Mouse (Mus musculus): ENCODE data around the gene Kmt2e. TPM values are rescaled to one million over a fixed set of nuclear protein-coding genes. Genes with fewer than 3 reads are reported as not detected.

Kmt2e gene
- polyA plus RNA-seq, 1 experiment from 2014 or later, result 152 TPM

DNA sequence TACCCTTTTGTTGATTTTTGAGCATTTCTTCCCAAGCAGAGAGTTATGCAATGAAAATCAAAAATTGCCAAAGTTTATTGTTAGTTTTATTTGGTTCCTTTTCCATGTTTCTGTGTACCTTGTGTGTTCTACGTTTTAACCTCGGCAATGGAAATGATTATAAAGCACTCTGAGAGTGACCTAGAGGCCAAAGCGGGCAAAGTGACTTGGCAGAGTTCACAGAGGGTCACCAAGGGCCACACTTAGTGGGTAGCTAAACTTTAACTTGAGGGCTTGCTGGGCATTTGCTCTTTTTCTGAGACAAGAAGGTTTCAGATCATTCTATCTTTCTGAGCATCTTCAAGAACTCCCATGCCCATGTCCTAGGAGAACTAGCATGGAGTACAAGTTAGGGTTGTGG is 37.5 kb upstream of the Kmt2e start:
- H3K4me2 ChIP-seq (replicated peaks), result no peak overlapping the region
- no peaks in the 10 kb centered on the region for H3K27me3 ChIP-seq
- H3K4me3 ChIP-seq, result no peak overlapping the region
- no peak overlapping the region for H3K27ac ChIP-seq
- no peaks in the 10 kb centered on the region for H3K9me3 ChIP-seq (replicated peaks)
- peaks cover 23% of the 10 kb centered on the region for H3K36me3 ChIP-seq
- WGBS, result 85% methylated on average over 3 of the region's 3 CpGs
- H3K4me1 ChIP-seq, result no peaks in the 10 kb centered on the region
- no peak for ATAC-seq (ENCODE audit: low FRiP score)
- H3K9ac ChIP-seq, result no peak overlapping the region

DNA sequence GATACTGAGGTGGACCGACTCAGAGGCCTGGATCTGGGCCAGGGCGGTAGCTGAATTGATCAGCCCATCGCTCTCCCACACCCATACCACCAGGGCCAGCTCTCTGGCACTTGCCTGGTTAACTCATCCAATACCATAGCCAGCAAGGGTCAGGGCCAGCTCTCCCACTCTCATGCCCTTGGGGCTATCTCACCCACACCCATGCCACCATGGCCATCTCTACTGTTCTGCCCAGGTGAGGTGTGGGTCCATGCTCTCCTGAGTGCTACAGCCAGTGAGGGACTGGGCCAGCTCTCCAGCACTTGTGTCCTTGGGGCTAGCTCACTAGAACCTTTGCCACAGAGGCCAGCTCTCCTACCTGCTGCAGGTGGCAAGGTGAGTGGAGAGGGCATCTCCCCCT is 34.1 kb upstream of the Kmt2e start:
- no peak overlapping the region for H3K4me3 ChIP-seq
- no peak overlapping the region for H3K9ac ChIP-seq
- H3K4me2 ChIP-seq (replicated peaks), result no peak overlapping the region
- no peaks in the 10 kb centered on the region for H3K27me3 ChIP-seq
- no peaks in the 10 kb centered on the region for H3K9me3 ChIP-seq (replicated peaks)
- H3K4me1 ChIP-seq, result no peaks in the 10 kb centered on the region
- WGBS, result 96% methylated on average over 3 of the region's 3 CpGs
- ATAC-seq (ENCODE audit: low FRiP score), result 0 out of 2 replicates have a peak, but pooled peaks have one; percentile 41
- no peak overlapping the region for H3K27ac ChIP-seq
- H3K36me3 ChIP-seq, result peaks cover 29% of the 10 kb centered on the region

DNA sequence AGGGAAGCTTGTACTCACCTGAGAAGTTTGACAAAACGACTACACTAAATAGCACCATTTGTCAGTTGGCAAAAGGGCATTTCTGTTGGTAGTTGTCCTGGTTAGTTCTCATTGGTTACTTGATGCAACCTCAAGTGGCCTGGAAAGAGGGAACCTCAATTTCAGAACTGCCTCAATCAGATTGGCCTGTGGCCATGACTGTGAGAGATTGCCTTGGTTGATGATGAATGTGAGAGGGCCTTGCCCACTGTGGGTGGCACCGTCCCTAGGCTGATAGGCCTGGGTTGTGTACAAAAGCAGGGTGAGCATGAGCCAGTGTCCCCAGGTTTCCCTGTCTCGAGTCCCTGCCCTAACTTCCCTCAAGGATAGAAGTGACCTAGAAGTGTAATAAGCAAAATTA is 33.4 kb upstream of the Kmt2e start:
- 91% methylated on average over 3 of the region's 3 CpGs for WGBS
- Histone ChIP-seq H3K36me3 (peaks cover 29% of the 10 kb centered on the region), H3K9ac (no peak overlapping the region), H3K27me3 (no peaks in the 10 kb centered on the region), H3K9me3 (replicated peaks) (no peaks in the 10 kb centered on the region), H3K27ac (no peak overlapping the region), H3K4me2 (replicated peaks) (no peak overlapping the region), H3K4me3 (no peak overlapping the region), H3K4me1 (no peaks in the 10 kb centered on the region)
- no peak for ATAC-seq (ENCODE audit: low FRiP score)

DNA sequence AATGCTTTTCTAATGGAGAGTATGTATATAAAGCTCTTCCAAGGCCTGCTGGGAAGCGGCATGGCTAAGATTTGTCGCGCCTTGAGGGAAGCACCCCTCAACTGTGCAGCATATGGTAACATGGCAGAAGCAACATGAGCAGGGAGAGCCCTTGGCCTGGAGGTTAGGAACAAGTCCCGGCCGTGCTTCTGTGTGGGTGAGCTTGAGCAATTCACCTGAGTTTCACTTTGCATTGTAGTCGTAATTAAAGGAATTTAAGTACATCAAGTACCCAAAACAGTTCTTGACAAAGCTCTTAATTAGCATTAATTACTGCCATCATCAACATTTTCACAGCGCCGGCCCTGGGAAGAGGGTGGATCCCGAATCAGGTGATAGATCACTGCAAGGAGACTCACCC is 32.9 kb upstream of the Kmt2e start:
- Histone ChIP-seq H3K4me2 (replicated peaks) (no peak overlapping the region), H3K9me3 (replicated peaks) (no peaks in the 10 kb centered on the region), H3K27ac (no peak overlapping the region), H3K4me3 (no peak overlapping the region), H3K36me3 (peaks cover 29% of the 10 kb centered on the region), H3K27me3 (no peaks in the 10 kb centered on the region), H3K9ac (no peak overlapping the region), H3K4me1 (no peaks in the 10 kb centered on the region)
- WGBS, result 77% methylated on average over 9 of the region's 9 CpGs
- no peak for ATAC-seq (ENCODE audit: low FRiP score)

DNA sequence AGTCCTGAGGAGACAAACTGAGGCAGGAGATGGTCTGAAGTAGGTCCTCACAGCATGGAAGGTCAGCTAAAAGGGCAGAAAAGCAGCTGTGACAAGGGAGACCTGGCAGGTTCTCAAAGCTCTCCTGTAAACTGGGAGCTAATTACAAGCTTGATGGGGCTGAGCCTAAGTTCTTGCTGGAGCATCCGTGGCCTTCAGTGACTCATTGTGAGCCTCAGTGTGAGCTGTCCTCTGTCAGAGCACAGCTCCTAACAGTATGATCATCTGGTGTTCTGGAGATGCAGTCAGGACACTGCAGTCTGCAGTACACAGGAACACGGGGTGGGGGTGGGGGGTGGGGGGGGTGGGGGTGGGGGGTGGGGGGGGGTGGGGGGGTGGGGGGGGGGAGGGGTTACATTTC is 32.2 kb upstream of the Kmt2e start:
- Histone ChIP-seq H3K4me3 (no peak overlapping the region), H3K36me3 (peaks cover 29% of the 10 kb centered on the region)
- 40% methylated on average over 1 of the region's 2 CpGs for WGBS

DNA sequence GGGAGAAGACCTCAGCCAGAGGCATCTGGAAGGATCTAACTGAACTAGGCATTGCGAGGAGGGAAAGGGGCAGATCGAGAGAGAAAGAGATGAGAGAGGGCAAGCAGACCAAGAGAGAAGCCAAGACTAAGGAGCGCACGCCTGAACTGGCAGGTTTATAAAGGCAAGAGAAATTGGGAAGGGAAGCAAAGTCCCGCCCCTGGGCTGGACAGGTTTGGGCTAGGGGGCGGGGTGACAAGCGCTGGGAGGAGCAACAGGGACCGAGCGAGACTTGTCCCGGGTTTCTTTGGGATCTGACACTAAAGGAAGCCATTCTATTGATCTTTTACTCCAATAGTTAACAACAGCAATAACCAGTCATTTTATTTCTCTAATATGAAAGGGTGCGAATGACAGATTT is 31.1 kb upstream of the Kmt2e start:
- Histone ChIP-seq H3K4me2 (replicated peaks) (no peak overlapping the region), H3K36me3 (peaks cover 29% of the 10 kb centered on the region), H3K4me1 (no peaks in the 10 kb centered on the region), H3K27me3 (no peaks in the 10 kb centered on the region), H3K9me3 (replicated peaks) (no peaks in the 10 kb centered on the region), H3K9ac (no peak overlapping the region), H3K27ac (no peak overlapping the region; the same call in 1 of the 2 replicates), H3K4me3 (no peak overlapping the region)
- 71% methylated on average over 11 of the region's 11 CpGs for WGBS
- no peak for ATAC-seq (ENCODE audit: low FRiP score)

More for the DNA sequence above, 32.2 kb upstream of the Kmt2e start:
- no peak for ATAC-seq (ENCODE audit: low FRiP score)
- H3K4me1 ChIP-seq, result no peaks in the 10 kb centered on the region
- H3K4me2 ChIP-seq (replicated peaks), result no peak overlapping the region
- no peak overlapping the region for H3K9ac ChIP-seq
- no peaks in the 10 kb centered on the region for H3K9me3 ChIP-seq (replicated peaks)
- H3K27me3 ChIP-seq, result no peaks in the 10 kb centered on the region
- H3K27ac ChIP-seq, result no peak overlapping the region

DNA sequence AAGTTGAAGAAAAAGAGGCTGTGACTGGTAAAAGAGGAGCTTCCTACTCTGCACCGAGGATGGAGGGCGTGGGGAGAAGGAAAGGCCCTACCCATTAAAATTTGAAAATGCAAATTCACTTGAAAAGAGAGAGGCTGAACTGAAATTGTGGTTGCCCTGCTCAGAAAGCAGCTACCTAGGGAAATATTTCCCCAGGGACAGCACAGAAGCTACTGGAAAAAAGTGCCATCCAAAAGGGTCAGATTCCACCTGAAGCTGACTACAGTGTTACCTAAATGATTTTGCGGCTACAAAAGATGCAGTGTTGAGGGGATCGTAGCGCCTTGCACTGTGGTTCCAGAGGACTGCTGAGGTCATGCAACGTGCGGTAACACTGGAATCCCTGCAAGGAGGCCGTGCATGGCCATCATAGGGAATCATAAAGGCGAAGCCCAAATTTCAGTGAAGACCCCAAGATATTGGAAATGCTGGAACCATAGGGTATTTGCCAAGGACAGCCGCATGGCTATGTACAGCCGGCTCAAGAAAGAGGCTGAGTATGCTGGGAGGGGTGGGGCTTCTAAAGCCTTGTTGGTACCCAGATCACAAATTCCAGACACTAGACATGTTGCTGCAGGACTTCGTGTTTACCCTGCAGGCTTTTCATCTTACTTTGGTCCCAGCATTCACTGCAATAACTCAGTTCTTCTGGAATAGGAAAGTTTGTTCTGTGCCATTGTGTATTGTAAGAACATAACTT is 28.4 kb upstream of the Kmt2e start:
- Histone ChIP-seq H3K9me3 (replicated peaks) (no peaks in the 10 kb centered on the region), H3K4me1 (no peaks in the 10 kb centered on the region), H3K4me3 (no peak overlapping the region), H3K27me3 (no peaks in the 10 kb centered on the region), H3K9ac (no peak overlapping the region), H3K27ac (no peak overlapping the region), H3K36me3 (peaks cover 29% of the 10 kb centered on the region), H3K4me2 (replicated peaks) (no peak overlapping the region)
- 95% methylated on average over 12 of the region's 12 CpGs for WGBS
- no peak for ATAC-seq (ENCODE audit: low FRiP score)

DNA sequence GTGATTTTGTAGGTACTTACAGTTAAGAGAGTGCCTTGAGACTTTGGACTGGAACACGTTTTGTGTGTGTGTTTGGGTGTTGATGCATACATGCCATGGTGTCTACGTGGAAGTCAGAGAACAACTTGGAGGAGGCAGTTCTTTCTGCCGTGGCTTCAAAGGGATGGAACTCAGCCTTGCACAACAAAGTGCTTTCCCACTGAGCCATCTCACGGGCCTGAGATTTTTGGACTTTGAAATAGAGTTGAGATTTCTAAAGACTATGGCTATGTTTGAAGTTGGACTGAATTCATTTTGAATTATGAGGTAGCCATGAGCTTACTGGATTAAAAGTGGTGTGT is 27.9 kb upstream of the Kmt2e start:
- 86% methylated on average over 4 of the region's 4 CpGs for WGBS
- no peak overlapping the region for H3K9ac ChIP-seq
- H3K4me1 ChIP-seq, result no peaks in the 10 kb centered on the region
- no peak overlapping the region for H3K4me3 ChIP-seq
- no peak for ATAC-seq (ENCODE audit: low FRiP score)
- H3K9me3 ChIP-seq (replicated peaks), result no peaks in the 10 kb centered on the region
- no peaks in the 10 kb centered on the region for H3K27me3 ChIP-seq
- peaks cover 25% of the 10 kb centered on the region for H3K36me3 ChIP-seq
- no peak overlapping the region for H3K27ac ChIP-seq
- no peak overlapping the region for H3K4me2 ChIP-seq (replicated peaks)

DNA sequence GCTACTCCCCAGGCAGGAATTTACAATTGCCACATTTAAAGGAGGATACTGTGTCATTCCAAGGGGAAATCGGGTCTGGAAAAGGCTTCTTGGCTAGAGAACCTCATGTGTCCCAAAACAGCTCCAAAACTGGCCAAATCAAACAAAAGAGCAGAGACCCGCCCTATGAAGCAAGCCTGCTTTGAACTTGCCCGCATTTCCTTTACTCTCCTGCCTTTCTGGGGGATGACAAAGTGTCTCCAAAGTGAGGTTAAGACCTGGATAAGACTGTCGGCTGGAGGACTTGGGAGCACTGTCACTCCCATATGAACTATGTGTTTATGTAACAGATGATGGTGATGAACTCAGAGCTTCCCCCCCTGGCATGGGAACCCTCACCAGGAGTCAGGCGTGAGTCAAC is 26.1 kb upstream of the Kmt2e start:
- Histone ChIP-seq H3K9ac (no peak overlapping the region), H3K36me3 (peaks cover 32% of the 10 kb centered on the region; the same call in 1 of the 2 replicates)
- 75% methylated on average over 5 of the region's 5 CpGs for WGBS

DNA sequence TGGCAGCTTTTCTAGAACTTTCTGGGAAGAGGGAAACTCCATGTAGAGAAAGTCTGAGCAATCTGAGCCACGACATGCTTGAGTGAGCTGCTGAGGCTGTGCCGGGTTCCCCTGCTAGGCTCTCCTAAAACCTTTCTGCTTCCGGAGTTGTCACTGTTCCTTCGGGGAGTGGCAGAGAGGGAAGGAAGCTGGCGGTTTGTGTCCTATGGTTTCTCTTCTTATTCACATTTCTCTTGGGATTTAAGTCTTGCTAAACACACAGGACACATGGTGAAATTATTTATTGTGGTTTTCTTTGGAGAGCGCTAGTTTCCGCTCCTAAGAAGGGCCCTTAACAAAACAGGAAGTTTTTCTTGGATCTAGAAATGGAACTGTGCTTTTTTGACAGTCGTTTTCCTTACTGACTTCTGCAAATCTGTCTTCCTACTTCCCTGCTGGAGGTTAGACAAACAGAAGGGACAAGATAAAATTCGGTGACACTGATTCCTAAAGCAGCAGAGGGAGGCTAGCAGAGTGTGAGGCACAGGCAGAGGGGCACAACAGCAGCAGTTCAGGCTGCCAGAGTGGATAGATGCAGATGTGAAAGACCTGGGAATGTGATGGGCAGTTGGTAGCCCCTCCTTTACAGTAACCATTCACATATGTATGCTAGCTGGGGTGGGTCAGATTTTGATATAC is 24.1 kb upstream of the Kmt2e start:
- Histone ChIP-seq H3K27me3 (no peaks in the 10 kb centered on the region), H3K4me2 (replicated peaks) (no peak overlapping the region), H3K4me1 (peaks cover 29% of the 10 kb centered on the region), H3K27ac (no peak overlapping the region), H3K36me3 (peaks cover 29% of the 10 kb centered on the region; the same call in 1 of the 2 replicates), H3K4me3 (no peak overlapping the region), H3K9me3 (replicated peaks) (no peaks in the 10 kb centered on the region), H3K9ac (no peak overlapping the region)
- ATAC-seq (ENCODE audit: low FRiP score), result no peak
- WGBS, result 58% methylated on average over 9 of the region's 9 CpGs

More for the DNA sequence above, 26.1 kb upstream of the Kmt2e start:
- peaks cover 8% of the 10 kb centered on the region for H3K4me1 ChIP-seq
- no peak overlapping the region for H3K4me3 ChIP-seq
- H3K27ac ChIP-seq, result no peak overlapping the region
- no peaks in the 10 kb centered on the region for H3K9me3 ChIP-seq (replicated peaks)
- no peak overlapping the region for H3K4me2 ChIP-seq (replicated peaks)
- no peak for ATAC-seq (ENCODE audit: low FRiP score)
- no peaks in the 10 kb centered on the region for H3K27me3 ChIP-seq

DNA sequence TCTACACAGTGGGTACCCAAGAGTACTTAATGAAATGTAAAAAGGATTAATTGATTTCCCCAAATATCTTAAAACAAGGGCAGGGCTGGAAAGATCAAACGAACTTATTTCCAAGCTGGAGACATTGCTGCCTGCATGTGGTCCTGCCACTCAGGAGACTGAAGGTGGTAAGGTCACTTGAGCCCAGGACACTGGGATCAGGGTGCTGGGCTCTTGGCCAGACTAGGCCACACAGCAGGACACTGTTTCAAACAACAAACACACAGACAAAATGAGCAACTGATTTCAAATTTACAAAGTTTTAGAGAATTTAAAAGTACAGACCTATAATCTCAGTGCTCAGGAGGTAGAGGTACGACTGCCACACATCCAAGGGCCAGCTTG is 23.5 kb upstream of the Kmt2e start:
- ATAC-seq (ENCODE audit: low FRiP score), result no peak
- Histone ChIP-seq H3K36me3 (peaks cover 29% of the 10 kb centered on the region; the same call in 1 of the 2 replicates), H3K9me3 (replicated peaks) (no peaks in the 10 kb centered on the region), H3K27ac (no peak overlapping the region), H3K9ac (no peak overlapping the region), H3K4me2 (replicated peaks) (no peak overlapping the region), H3K27me3 (no peaks in the 10 kb centered on the region), H3K4me3 (no peak overlapping the region), H3K4me1 (peaks cover 34% of the 10 kb centered on the region)
- WGBS, result 79% methylated on average over 2 of the region's 2 CpGs

DNA sequence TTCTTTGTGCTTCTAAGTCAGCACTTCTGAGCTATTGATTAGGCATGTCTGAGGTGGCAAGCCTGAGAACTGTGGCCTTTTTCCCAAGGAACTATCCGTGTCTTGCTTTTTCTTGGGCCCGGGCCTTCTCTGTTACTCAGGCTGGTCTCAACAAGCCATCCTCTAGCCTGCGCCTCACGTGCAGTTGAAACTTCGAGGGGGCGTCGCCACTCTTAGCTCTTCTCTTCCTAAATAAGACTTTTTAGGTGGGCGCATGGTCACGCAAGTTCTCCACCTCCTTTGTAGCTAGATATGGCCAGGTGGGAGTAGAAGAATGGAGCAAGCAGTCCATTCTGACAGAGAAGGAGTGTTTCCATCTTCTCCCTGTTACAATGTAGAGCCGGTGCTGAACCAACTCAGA is 22.6 kb upstream of the Kmt2e start:
- no peak overlapping the region for H3K9ac ChIP-seq
- H3K27ac ChIP-seq, result no peak overlapping the region
- no peaks in the 10 kb centered on the region for H3K9me3 ChIP-seq (replicated peaks)
- peaks cover 29% of the 10 kb centered on the region; the same call in 1 of the 2 replicates for H3K36me3 ChIP-seq
- no peaks in the 10 kb centered on the region for H3K27me3 ChIP-seq
- peaks cover 41% of the 10 kb centered on the region for H3K4me1 ChIP-seq
- no peak for ATAC-seq (ENCODE audit: low FRiP score)
- H3K4me3 ChIP-seq, result no peak overlapping the region
- WGBS, result 92% methylated on average over 10 of the region's 10 CpGs
- H3K4me2 ChIP-seq (replicated peaks), result no peak overlapping the region

Data from hindbrain, embryonic 12.5 days (tissue).